Mouse (Mus musculus) left cerebral cortex, adult 6 months (tissue): ENCODE results near the gene Rpain. TPM values are rescaled to one million over a fixed set of nuclear protein-coding genes. Genes with fewer than 3 reads are reported as not detected.

Source experiments
- long read RNA-seq, 2 experiments: library from polyadenylated mRNA; unstranded; transcript quantifications; one replicate each; pipeline ENCODE4 v2.0.0; 2019 to 2020
- polyA plus RNA-seq: library from polyadenylated mRNA; unstranded; fragments of <200 nt; fragmentation: Nextera tagmentation; gene quantifications from 2 replicates; pipeline ENCODE4 v1.2.3, GENCODE M21; 2021

Rpain gene
- polyA plus RNA-seq = 42.2 and 53.7 TPM in 2 replicates
- long read RNA-seq, experiment 1, transcript Rpain-201 (7 exons, 1,100 nt) = major isoform, 17 of 54 reads
- long read RNA-seq, experiment 1, partial matches to known transcripts = 0 of 54 reads
- long read RNA-seq, experiment 1, other reads (novel, unspliced or antisense) = 29 of 54 reads
- long read RNA-seq, experiment 2, transcript Rpain-211 (4 exons, 343 nt) = minor isoform, 6 of 36 reads
- long read RNA-seq, experiment 2, transcript Rpain-201 (7 exons, 1,100 nt) = major isoform, 23 of 36 reads
- long read RNA-seq, experiment 2, partial matches to known transcripts = 1 of 36 reads
- long read RNA-seq, experiment 2, other reads (novel, unspliced or antisense) = 1 of 36 reads

DNA sequence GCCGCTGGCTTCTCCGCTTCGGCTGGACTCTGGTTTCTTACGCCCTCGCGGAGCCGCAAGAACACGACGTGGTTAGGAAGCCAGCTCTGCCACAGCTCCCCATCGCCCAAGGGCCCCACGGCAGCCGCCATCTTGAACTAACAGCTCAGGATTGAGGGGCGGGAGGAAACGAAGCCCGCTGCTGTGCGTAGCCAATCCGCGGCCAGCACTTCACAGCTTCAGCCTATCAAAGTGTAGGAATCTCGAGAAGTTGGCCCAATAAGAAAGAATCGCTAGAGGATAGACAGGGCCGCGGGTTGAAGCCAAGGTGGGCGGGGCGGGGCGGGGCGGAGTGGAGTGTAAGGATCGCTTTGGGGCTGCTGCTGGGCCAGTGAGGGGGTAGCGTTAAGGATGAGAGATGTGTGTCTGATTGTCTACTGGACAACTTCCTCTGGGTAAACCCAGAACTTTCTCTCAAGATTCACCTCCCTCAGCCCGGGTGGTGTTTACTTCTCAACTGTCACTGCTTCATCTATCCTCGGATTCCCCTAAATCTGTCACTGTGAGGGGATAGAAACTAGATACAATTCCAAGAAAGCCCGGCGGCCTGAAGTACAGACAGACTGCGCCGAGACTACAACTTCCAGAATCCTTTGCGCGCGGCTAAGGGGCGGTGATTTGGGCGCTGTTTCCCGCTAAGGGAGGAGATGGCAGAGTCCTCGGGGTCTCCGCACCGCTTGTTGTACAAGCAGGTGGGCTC, at the start of gene Rpain, which contains the start of gene Nup88:
Gene Rpain (plus strand): TSS at position 393 of the 739 bp plus-strand sequence.
Gene Nup88 (minus strand): TSS at position 153 of the 739 bp plus-strand sequence.

DNA sequence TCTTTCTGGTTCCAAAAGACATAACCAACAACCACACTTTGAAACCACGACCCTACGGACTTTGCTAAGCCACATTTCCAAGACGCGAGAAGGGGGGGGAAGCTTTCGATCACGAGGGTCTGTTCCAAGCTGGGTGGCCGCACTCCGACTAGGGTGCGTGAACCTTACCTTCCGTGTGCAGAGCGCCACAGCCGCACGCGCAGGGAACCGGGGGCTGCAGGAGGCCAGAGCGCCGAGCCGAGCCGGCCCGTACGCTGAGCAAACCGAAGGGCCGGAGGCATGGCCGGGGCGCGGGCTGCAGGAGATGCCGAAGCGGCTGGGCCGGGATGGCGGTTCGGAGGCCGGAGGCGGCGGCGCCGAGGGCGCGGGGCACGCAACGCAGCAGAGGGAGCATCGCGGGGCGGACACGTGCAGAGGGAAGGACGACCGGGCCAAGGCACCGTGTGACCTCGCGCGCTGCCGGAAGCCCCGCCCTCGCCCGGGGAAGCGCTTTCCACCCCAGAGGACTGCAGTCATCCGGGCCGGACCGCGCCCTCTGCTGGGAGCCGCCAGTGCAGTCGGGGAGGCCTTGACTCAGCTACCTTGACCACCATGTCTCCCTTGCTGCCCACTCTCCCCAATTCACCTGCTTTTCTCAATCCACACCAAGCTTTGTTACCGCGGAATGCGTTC, 12.7 kb downstream of the Rpain start, which contains the start of gene C1qbp:
Gene C1qbp (minus strand): TSS at position 470 of the 672 bp plus-strand sequence.

DNA sequence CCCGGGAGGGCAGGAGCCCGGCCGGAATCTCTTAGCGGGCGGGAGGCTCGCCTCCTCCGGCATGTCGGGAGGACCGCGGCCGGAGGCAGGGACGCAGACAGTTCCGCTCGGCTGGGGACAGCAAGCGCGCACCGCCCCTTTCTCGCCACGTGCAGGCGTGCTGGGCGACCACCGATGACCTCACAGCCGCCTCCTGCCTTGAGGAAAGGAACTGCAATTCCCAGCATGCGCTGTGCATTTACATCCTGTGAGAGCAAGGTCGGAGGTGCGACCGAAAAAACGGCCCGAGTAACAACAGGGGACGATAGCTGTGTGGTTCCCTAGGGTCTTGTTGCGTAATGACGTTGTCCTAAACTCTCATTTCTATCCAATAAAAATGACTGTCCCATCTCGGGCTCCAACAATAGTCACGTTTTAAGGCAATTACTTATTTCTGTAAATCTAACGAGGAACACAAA, 34.3 kb downstream of the Rpain start, which contains the start of gene Dhx33:
Gene Dhx33 (minus strand): TSS at position 122 of the 458 bp plus-strand sequence.

DNA sequence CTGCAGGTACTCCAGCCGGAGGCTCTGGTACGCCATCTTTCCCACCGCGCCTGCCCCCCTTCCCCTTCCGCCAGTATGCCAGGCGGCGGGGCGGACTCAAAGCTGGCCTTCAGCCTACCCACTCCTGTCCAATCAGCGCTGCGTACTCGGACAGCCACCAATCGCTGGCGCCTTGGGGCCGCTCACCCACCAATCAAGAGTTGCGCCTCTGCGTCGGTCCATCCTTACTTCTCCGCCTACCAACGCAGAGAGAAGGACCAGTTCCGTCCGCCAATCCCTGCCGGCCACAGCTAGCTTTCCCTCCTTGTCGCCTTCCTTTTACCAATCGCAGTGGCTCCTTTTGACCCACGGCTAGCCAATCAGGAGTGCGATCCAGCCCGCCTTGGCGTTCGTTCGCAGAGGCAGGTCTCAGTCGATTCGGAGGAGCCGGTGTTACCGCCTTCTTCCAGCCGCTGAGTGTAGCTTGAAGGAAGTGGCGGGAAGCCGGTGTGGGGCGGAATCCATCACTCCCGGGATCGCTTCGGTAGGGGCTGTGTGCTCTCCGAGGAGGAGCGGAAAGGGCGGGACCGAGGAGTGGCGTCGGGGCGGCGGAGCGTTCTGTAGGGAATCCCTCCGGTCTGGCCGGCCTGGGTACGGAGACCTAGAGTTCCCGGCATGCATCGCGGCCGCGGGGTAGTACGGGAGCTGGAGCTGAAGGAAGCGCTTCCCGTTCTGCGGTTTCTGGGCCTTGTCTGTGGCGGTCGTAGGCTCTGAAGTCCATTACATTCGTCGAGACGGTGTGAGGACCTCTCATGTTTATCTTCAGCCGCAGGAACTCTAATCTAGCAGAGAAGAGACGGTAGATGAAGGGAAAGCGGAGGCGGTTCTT, 49.4 kb downstream of the Rpain start, which contains the start of the genes Mis12 and Derl2:
Gene Mis12 (plus strand): TSS at position 411 of the 868 bp plus-strand sequence.
Gene Derl2 (minus strand): TSS at position 641 of the 868 bp plus-strand sequence.

Other genes with a start within 250 kb of the Rpain start
- gene Zfp3, start 206.0 kb upstream of the Rpain start, polyA plus RNA-seq = 10.3 and 10.8 TPM in 2 replicates
- 0.20 TPM in 1 of 2 replicates, not detected in the other for gene Scimp, start 157.6 kb upstream of the Rpain start, polyA plus RNA-seq
- 88.3 and 101 TPM in 2 replicates for gene Rabep1, start 125.4 kb upstream of the Rpain start, polyA plus RNA-seq
- 25.6 and 31.6 TPM in 2 replicates for gene Nup88, start 240 bp upstream of the Rpain start, polyA plus RNA-seq
- 187 and 197 TPM in 2 replicates for gene C1qbp, start 12.8 kb downstream of the Rpain start, polyA plus RNA-seq
- 5.9 and 7.5 TPM in 2 replicates for gene Dhx33, start 34.2 kb downstream of the Rpain start, polyA plus RNA-seq
- gene Mis12, start 49.4 kb downstream of the Rpain start, polyA plus RNA-seq = 10.2 and 10.6 TPM in 2 replicates
- gene Derl2, start 49.6 kb downstream of the Rpain start, polyA plus RNA-seq = 22.2 and 23.8 TPM in 2 replicates
- 280 and 322 TPM in 2 replicates for gene 6330403K07Rik, start 63.3 kb downstream of the Rpain start, polyA plus RNA-seq
- 0.04 TPM in 1 of 2 replicates, not detected in the other for gene Nlrp1a, start 174.5 kb downstream of the Rpain start, polyA plus RNA-seq